Mouse (Mus musculus) liver, embryonic 12.5 days (tissue): Measurements from ENCODE around the gene Lmo7. TPM values are rescaled to one million over a fixed set of nuclear protein-coding genes. Genes with fewer than 3 reads are reported as not detected.

ENCODE experiments used
- ATAC-seq: fragments of 200-750 bp; cut with Nextera tagmentation; 2 replicates; pipeline ENCODE4 v1.8.0; 2017; ENCODE audit warnings: moderate number of reproducible peaks, mild to moderate bottlenecking, moderate library complexity
- H3K27ac ChIP-seq: fragments of 300-500 bp; sonication (generic); 2 replicates; pipeline ENCODE4 v1.5.1; 2016; ENCODE audit warnings: mild to moderate bottlenecking
- H3K27me3 ChIP-seq: fragments of 300-500 bp; sonication (generic); replicated peaks from 2 replicates; pipeline ENCODE4 v1.6.1; 2016; ENCODE audit warnings: mild to moderate bottlenecking, moderate library complexity
- H3K36me3 ChIP-seq: fragments of 300-500 bp; sonication (generic); 2 replicates; pipeline ENCODE4 v1.6.1; 2016; ENCODE audit warnings: mild to moderate bottlenecking, moderate library complexity
- H3K4me1 ChIP-seq: fragments of 300-500 bp; sonication (generic); 2 replicates; pipeline ENCODE4 v1.6.1; 2016
- H3K4me2 ChIP-seq: fragments of 300-500 bp; sonication (generic); 2 replicates; pipeline ENCODE4 v1.6.1; 2016; ENCODE audit warnings: mild to moderate bottlenecking, moderate library complexity
- H3K4me3 ChIP-seq: fragments of 300-500 bp; sonication (generic); 2 replicates; pipeline ENCODE4 v1.5.1; 2016; ENCODE audit warnings: mild to moderate bottlenecking, moderate library complexity
- H3K9ac ChIP-seq: fragments of 300-500 bp; sonication (generic); 2 replicates; pipeline ENCODE4 v1.6.1; 2016; ENCODE audit warnings: mild to moderate bottlenecking, moderate library complexity
- H3K9me3 ChIP-seq: fragments of 300-500 bp; sonication (generic); replicated peaks from 2 replicates; pipeline ENCODE4 v1.6.1; 2016; ENCODE audit warnings: mild to moderate bottlenecking, moderate library complexity
- WGBS: fragments of 180-500 bp; shearing (Covaris S2); methylation state at CpG from one replicate; pipeline ENCODE4 v1.1.7; 2016; ENCODE audit not compliant: insufficient replicate concordance; 5-methylcytosine and 5-hydroxymethylcytosine counted together
- polyA plus RNA-seq: library from polyadenylated mRNA; unstranded; fragments of >200 nt; fragmentation: Nextera tagmentation; extraction: Ambion mirVana; gene quantifications from 2 replicates; pipeline ENCODE4 v1.2.1, GENCODE M21; 2016

Gene Lmo7
- polyA plus RNA-seq, 1 experiment from 2014 or later = 3.3 TPM

- Histone ChIP-seq H3K4me1 (peaks cover 24% of the 10 kb centered on the region), H3K4me3 (peak overlapping the region; percentile 6; the same call in 1 of the 2 replicates), H3K9me3 (no peaks in the 10 kb centered on the region), H3K27ac (no peak overlapping the region), H3K9ac (no peak overlapping the region), H3K27me3 (no peaks in the 10 kb centered on the region), H3K36me3 (no peaks in the 10 kb centered on the region), H3K4me2 (peak overlapping the region; percentile 35)
- WGBS = 63% methylated on average over 6 of the region's 6 CpGs
- ATAC-seq = no peak
Measured at GRCm38 (mm10) chr14:101842521-101842920, 112.8 kb downstream of the Lmo7 start.

- peaks cover 34% of the 10 kb centered on the region for H3K4me1 ChIP-seq
- no peak overlapping the region for H3K4me3 ChIP-seq
- H3K9ac ChIP-seq = no peak overlapping the region
- H3K4me2 ChIP-seq = no peak overlapping the region
- H3K27ac ChIP-seq = no peak overlapping the region
- H3K9me3 ChIP-seq = no peaks in the 10 kb centered on the region
- ATAC-seq = no peak
- H3K36me3 ChIP-seq = no peaks in the 10 kb centered on the region
- 87% methylated on average over 17 of the region's 17 CpGs for WGBS
- H3K27me3 ChIP-seq = no peaks in the 10 kb centered on the region
Measured at GRCm38 (mm10) chr14:101843443-101843842, 113.7 kb downstream of the Lmo7 start.

GRCm38 (mm10) chr14:101844467-101844866, 114.7 kb downstream of the Lmo7 start:
- Histone ChIP-seq H3K4me1 (peaks cover 36% of the 10 kb centered on the region), H3K4me2 (no peak overlapping the region), H3K27me3 (no peaks in the 10 kb centered on the region), H3K4me3 (no peak overlapping the region), H3K36me3 (no peaks in the 10 kb centered on the region), H3K27ac (no peak overlapping the region), H3K9me3 (no peaks in the 10 kb centered on the region), H3K9ac (no peak overlapping the region)
- ATAC-seq = no peak
- 66% methylated on average over 7 of the region's 7 CpGs for WGBS

- peak overlapping the region; percentile 43 for H3K4me2 ChIP-seq
- H3K4me3 ChIP-seq = no peak overlapping the region
- peaks cover 36% of the 10 kb centered on the region for H3K4me1 ChIP-seq
- peak overlapping the region; percentile 82 for H3K27ac ChIP-seq
- no peaks in the 10 kb centered on the region for H3K36me3 ChIP-seq
- H3K27me3 ChIP-seq = no peaks in the 10 kb centered on the region
- WGBS = 22% methylated on average over 8 of the region's 8 CpGs
- no peak overlapping the region for H3K9ac ChIP-seq
- H3K9me3 ChIP-seq = no peaks in the 10 kb centered on the region
- peak; percentile 95 for ATAC-seq
Measured at GRCm38 (mm10) chr14:101846097-101846882, 116.5 kb downstream of the Lmo7 start.

- ATAC-seq = peak; percentile 81
- H3K27ac ChIP-seq = peak overlapping the region; percentile 58
- no peaks in the 10 kb centered on the region for H3K9me3 ChIP-seq
- H3K4me3 ChIP-seq = no peak overlapping the region
- H3K36me3 ChIP-seq = no peaks in the 10 kb centered on the region
- H3K9ac ChIP-seq = no peak overlapping the region
- H3K4me1 ChIP-seq = peaks cover 36% of the 10 kb centered on the region
- no peaks in the 10 kb centered on the region for H3K27me3 ChIP-seq
- 28% methylated on average over 7 of the region's 7 CpGs for WGBS
- peak overlapping the region; percentile 46 for H3K4me2 ChIP-seq
Measured at GRCm38 (mm10) chr14:101847520-101847919, 117.8 kb downstream of the Lmo7 start.

GRCm38 (mm10) chr14:101852584-101853195, 122.9 kb downstream of the Lmo7 start:
- H3K4me1 ChIP-seq = peaks cover 10% of the 10 kb centered on the region
- no peak overlapping the region for H3K27ac ChIP-seq
- no peak overlapping the region for H3K4me2 ChIP-seq
- no peak for ATAC-seq
- H3K36me3 ChIP-seq = no peaks in the 10 kb centered on the region
- no peak overlapping the region for H3K4me3 ChIP-seq
- H3K27me3 ChIP-seq = no peaks in the 10 kb centered on the region
- 74% methylated on average over 6 of the region's 6 CpGs for WGBS
- no peak overlapping the region for H3K9ac ChIP-seq
- no peaks in the 10 kb centered on the region for H3K9me3 ChIP-seq

GRCm38 (mm10) chr14:101853207-101853606, 123.5 kb downstream of the Lmo7 start:
- no peak for ATAC-seq
- no peaks in the 10 kb centered on the region for H3K36me3 ChIP-seq
- no peaks in the 10 kb centered on the region for H3K27me3 ChIP-seq
- H3K4me1 ChIP-seq = peaks cover 5% of the 10 kb centered on the region
- H3K9me3 ChIP-seq = no peaks in the 10 kb centered on the region
- H3K9ac ChIP-seq = no peak overlapping the region
- H3K4me3 ChIP-seq = no peak overlapping the region
- H3K4me2 ChIP-seq = no peak overlapping the region
- whole genome bisulfite sequencing = 63% methylated on average over 1 of the region's 1 CpGs
- no peak overlapping the region for H3K27ac ChIP-seq

GRCm38 (mm10) chr14:101853722-101854121, 124.0 kb downstream of the Lmo7 start:
- H3K4me3 ChIP-seq = no peak overlapping the region
- H3K27ac ChIP-seq = no peak overlapping the region
- no peaks in the 10 kb centered on the region for H3K36me3 ChIP-seq
- WGBS = 34% methylated on average over 4 of the region's 4 CpGs
- peaks cover under 1% of the 10 kb centered on the region; the same call in 1 of the 2 replicates for H3K4me1 ChIP-seq
- no peak for ATAC-seq
- H3K9ac ChIP-seq = no peak overlapping the region
- H3K4me2 ChIP-seq = no peak overlapping the region
- H3K9me3 ChIP-seq = no peaks in the 10 kb centered on the region
- no peaks in the 10 kb centered on the region for H3K27me3 ChIP-seq

GRCm38 (mm10) chr14:101854226-101854625, 124.5 kb downstream of the Lmo7 start:
- 77% methylated on average over 3 of the region's 3 CpGs for WGBS
- Histone ChIP-seq H3K9ac (no peak overlapping the region), H3K9me3 (no peaks in the 10 kb centered on the region), H3K4me1 (no peaks in the 10 kb centered on the region), H3K4me3 (no peak overlapping the region), H3K4me2 (no peak overlapping the region), H3K27ac (no peak overlapping the region), H3K36me3 (no peaks in the 10 kb centered on the region), H3K27me3 (no peaks in the 10 kb centered on the region)
- ATAC-seq = no peak

GRCm38 (mm10) chr14:101859305-101859886, 129.6 kb downstream of the Lmo7 start:
- no peak for ATAC-seq
- Histone ChIP-seq H3K27ac (no peak overlapping the region), H3K27me3 (no peaks in the 10 kb centered on the region), H3K36me3 (no peaks in the 10 kb centered on the region), H3K4me3 (no peak overlapping the region), H3K4me2 (no peak overlapping the region), H3K9ac (no peak overlapping the region), H3K9me3 (no peaks in the 10 kb centered on the region), H3K4me1 (no peaks in the 10 kb centered on the region)
- 64% methylated on average over 8 of the region's 8 CpGs for WGBS

GRCm38 (mm10) chr14:101862088-101862487, 132.3 kb downstream of the Lmo7 start:
- Histone ChIP-seq H3K36me3 (no peaks in the 10 kb centered on the region), H3K4me3 (no peak overlapping the region), H3K9ac (no peak overlapping the region), H3K4me2 (no peak overlapping the region), H3K27me3 (no peaks in the 10 kb centered on the region), H3K27ac (no peak overlapping the region), H3K4me1 (no peaks in the 10 kb centered on the region), H3K9me3 (no peaks in the 10 kb centered on the region)
- ATAC-seq = no peak
- 38% methylated on average over 3 of the region's 3 CpGs for WGBS

GRCm38 (mm10) chr14:101867071-101867733, 137.4 kb downstream of the Lmo7 start:
- no peaks in the 10 kb centered on the region for H3K27me3 ChIP-seq
- no peak overlapping the region for H3K4me3 ChIP-seq
- ATAC-seq = no peak
- no peak overlapping the region for H3K27ac ChIP-seq
- no peak overlapping the region for H3K9ac ChIP-seq
- no peak overlapping the region for H3K4me2 ChIP-seq
- no peaks in the 10 kb centered on the region for H3K36me3 ChIP-seq
- H3K4me1 ChIP-seq = no peaks in the 10 kb centered on the region
- no peaks in the 10 kb centered on the region for H3K9me3 ChIP-seq
- WGBS = 66% methylated on average over 9 of the region's 10 CpGs
